Mouse (Mus musculus) bone marrow macrophage, adult 2 months (primary cell): Measurements from ENCODE around the gene Haao.

Experiments
- CTCF ChIP-seq: IDR thresholded peaks from 2 replicates; pipeline ENCODE4 v1.5.1; 2012; ENCODE audit warnings: low read depth, mild to moderate bottlenecking, low read length, moderate library complexity
- POLR2A ChIP-seq: IDR thresholded peaks from 2 replicates; pipeline ENCODE4 v1.6.1; 2012; ENCODE audit warnings: mild to moderate bottlenecking, low read depth, low read length, borderline replicate concordance

DNA sequence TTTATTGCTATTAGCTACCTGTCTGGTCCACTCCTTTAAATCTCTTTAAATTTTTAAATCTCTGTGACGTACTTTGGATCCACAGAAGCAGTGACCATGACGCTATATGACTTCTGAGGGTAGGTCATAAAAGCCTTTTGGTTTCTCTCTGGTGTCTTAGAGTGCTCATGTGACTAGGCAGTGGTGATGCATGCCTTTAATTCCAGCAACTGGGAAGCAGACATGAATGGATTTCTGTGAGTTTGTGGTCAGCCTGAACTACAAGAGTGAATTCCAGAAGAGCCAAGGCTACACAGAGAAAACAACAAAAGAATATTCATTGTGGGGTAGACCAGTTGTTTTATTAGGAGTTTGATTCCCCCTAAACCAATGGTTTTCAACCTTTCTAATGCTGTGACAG lies 35.0 kb upstream of the Haao start:
- TF ChIP-seq CTCF (no peak), POLR2A (no peak)
